Mouse (Mus musculus): Measurements from ENCODE around the gene Zfp750. TPM values are rescaled to one million over a fixed set of nuclear protein-coding genes. Genes with fewer than 3 reads are reported as not detected.
A peak's percentile ranks its signal among the peaks of the same experiment; 100 is the strongest.

Gene Zfp750
- polyA plus RNA-seq, 1 experiment from 2014 or later: 0.26 TPM

GRCm38 (mm10) chr11:121500595-121500994, 18.5 kb downstream of the Zfp750 start:
- Histone ChIP-seq H3K4me3 (ENCODE audit: low read depth, low read length) (no peak overlapping the region), H3K9me3 (ENCODE audit: control insufficient read depth) (no peaks in the 10 kb centered on the region), H3K27me3 (replicated peaks; ENCODE audit: control insufficient read depth, insufficient read depth, low read length) (no peaks in the 10 kb centered on the region), H3K4me1 (replicated peaks; ENCODE audit: control insufficient read depth, insufficient read depth, low read length) (no peaks in the 10 kb centered on the region), H3K4me2 (replicated peaks; ENCODE audit: low read depth) (no peak overlapping the region), H3K36me3 (ENCODE audit: control insufficient read depth, insufficient read depth) (peaks cover 41% of the 10 kb centered on the region), H3K27ac (ENCODE audit: low read depth, low read length) (peak overlapping the region; percentile 15), H3K9ac (ENCODE audit: low read depth, low read length) (no peak overlapping the region)
- no peak for TF ChIP-seq CTCF (IDR thresholded peaks at IDR 0.05; ENCODE audit: low read depth)
- peak; percentile 82 for ATAC-seq

- Histone ChIP-seq H3K36me3 (ENCODE audit: control insufficient read depth, insufficient read depth) (no peaks in the 10 kb centered on the region), H3K4me3 (ENCODE audit: low read depth, low read length) (no peak overlapping the region), H3K9ac (ENCODE audit: low read depth, low read length) (no peak overlapping the region), H3K4me1 (replicated peaks; ENCODE audit: control insufficient read depth, insufficient read depth, low read length) (no peaks in the 10 kb centered on the region), H3K4me2 (replicated peaks; ENCODE audit: low read depth) (no peak overlapping the region), H3K9me3 (ENCODE audit: control insufficient read depth) (no peaks in the 10 kb centered on the region), H3K27me3 (replicated peaks; ENCODE audit: control insufficient read depth, insufficient read depth, low read length) (no peaks in the 10 kb centered on the region), H3K27ac (ENCODE audit: low read depth, low read length) (no peak overlapping the region)
- no peak for ATAC-seq
- TF ChIP-seq CTCF (IDR thresholded peaks at IDR 0.05; ENCODE audit: low read depth): no peak
Observed at GRCm38 (mm10) chr11:121490651-121491050, 28.5 kb downstream of the Zfp750 start.

GRCm38 (mm10) chr11:121485882-121486281, 33.3 kb downstream of the Zfp750 start:
- H3K4me3 ChIP-seq (ENCODE audit: low read depth, low read length): no peak overlapping the region
- no peak overlapping the region for H3K9ac ChIP-seq (ENCODE audit: low read depth, low read length)
- H3K4me1 ChIP-seq (replicated peaks; ENCODE audit: control insufficient read depth, insufficient read depth, low read length): no peaks in the 10 kb centered on the region
- H3K4me2 ChIP-seq (replicated peaks; ENCODE audit: low read depth): no peak overlapping the region
- H3K27me3 ChIP-seq (replicated peaks; ENCODE audit: control insufficient read depth, insufficient read depth, low read length): no peaks in the 10 kb centered on the region
- WGBS: 76% methylated on average over 9 of the region's 9 CpGs
- no peak for ATAC-seq
- no peaks in the 10 kb centered on the region for H3K9me3 ChIP-seq (ENCODE audit: control insufficient read depth)
- no peak for TF ChIP-seq CTCF (IDR thresholded peaks at IDR 0.05; ENCODE audit: low read depth)
- no peak overlapping the region for H3K27ac ChIP-seq (ENCODE audit: low read depth, low read length)
- H3K36me3 ChIP-seq (ENCODE audit: control insufficient read depth, insufficient read depth): peaks cover 9% of the 10 kb centered on the region; the same call in 1 of the 2 replicates

GRCm38 (mm10) chr11:121481129-121481528, 38.0 kb downstream of the Zfp750 start:
- ATAC-seq: no peak
- H3K27me3 ChIP-seq (replicated peaks; ENCODE audit: control insufficient read depth, insufficient read depth, low read length): no peaks in the 10 kb centered on the region
- WGBS: 67% methylated on average over 2 of the region's 2 CpGs
- no peak overlapping the region for H3K27ac ChIP-seq (ENCODE audit: low read depth, low read length)
- H3K9me3 ChIP-seq (ENCODE audit: control insufficient read depth): no peaks in the 10 kb centered on the region
- H3K4me3 ChIP-seq (ENCODE audit: low read depth, low read length): no peak overlapping the region
- H3K4me2 ChIP-seq (replicated peaks; ENCODE audit: low read depth): no peak overlapping the region
- H3K9ac ChIP-seq (ENCODE audit: low read depth, low read length): no peak overlapping the region
- peaks cover 17% of the 10 kb centered on the region; the same call in 1 of the 2 replicates for H3K36me3 ChIP-seq (ENCODE audit: control insufficient read depth, insufficient read depth)
- no peaks in the 10 kb centered on the region for H3K4me1 ChIP-seq (replicated peaks; ENCODE audit: control insufficient read depth, insufficient read depth, low read length)
- no peak for TF ChIP-seq CTCF (IDR thresholded peaks at IDR 0.05; ENCODE audit: low read depth)

- no peak overlapping the region for H3K27ac ChIP-seq (ENCODE audit: low read depth, low read length)
- no peak for ATAC-seq
- peaks cover 17% of the 10 kb centered on the region; the same call in 1 of the 2 replicates for H3K36me3 ChIP-seq (ENCODE audit: control insufficient read depth, insufficient read depth)
- H3K9me3 ChIP-seq (ENCODE audit: control insufficient read depth): no peaks in the 10 kb centered on the region
- 91% methylated on average over 15 of the region's 15 CpGs for WGBS
- no peak for TF ChIP-seq CTCF (IDR thresholded peaks at IDR 0.05; ENCODE audit: low read depth)
- no peak overlapping the region for H3K4me2 ChIP-seq (replicated peaks; ENCODE audit: low read depth)
- H3K4me1 ChIP-seq (replicated peaks; ENCODE audit: control insufficient read depth, insufficient read depth, low read length): no peaks in the 10 kb centered on the region
- no peaks in the 10 kb centered on the region for H3K27me3 ChIP-seq (replicated peaks; ENCODE audit: control insufficient read depth, insufficient read depth, low read length)
- H3K4me3 ChIP-seq (ENCODE audit: low read depth, low read length): no peak overlapping the region
- H3K9ac ChIP-seq (ENCODE audit: low read depth, low read length): no peak overlapping the region
Observed at GRCm38 (mm10) chr11:121479476-121480203, 39.5 kb downstream of the Zfp750 start.

- peaks cover 13% of the 10 kb centered on the region; the same call in 1 of the 2 replicates for H3K36me3 ChIP-seq (ENCODE audit: control insufficient read depth, insufficient read depth)
- H3K9ac ChIP-seq (ENCODE audit: low read depth, low read length): no peak overlapping the region
- H3K27ac ChIP-seq (ENCODE audit: low read depth, low read length): no peak overlapping the region
- ATAC-seq: peak; percentile 41; the same call in 1 of the 2 replicates
- H3K4me2 ChIP-seq (replicated peaks; ENCODE audit: low read depth): no peak overlapping the region
- no peak overlapping the region for H3K4me3 ChIP-seq (ENCODE audit: low read depth, low read length)
- H3K4me1 ChIP-seq (replicated peaks; ENCODE audit: control insufficient read depth, insufficient read depth, low read length): no peaks in the 10 kb centered on the region
- no peaks in the 10 kb centered on the region for H3K27me3 ChIP-seq (replicated peaks; ENCODE audit: control insufficient read depth, insufficient read depth, low read length)
- peak; percentile 97 for TF ChIP-seq CTCF (IDR thresholded peaks at IDR 0.05; ENCODE audit: low read depth)
- H3K9me3 ChIP-seq (ENCODE audit: control insufficient read depth): no peaks in the 10 kb centered on the region
- WGBS: 26% methylated on average over 9 of the region's 9 CpGs
Observed at GRCm38 (mm10) chr11:121475699-121476415, 43.3 kb downstream of the Zfp750 start.
